Mouse (Mus musculus): ENCODE measurements around the gene Grik3.

DNA sequence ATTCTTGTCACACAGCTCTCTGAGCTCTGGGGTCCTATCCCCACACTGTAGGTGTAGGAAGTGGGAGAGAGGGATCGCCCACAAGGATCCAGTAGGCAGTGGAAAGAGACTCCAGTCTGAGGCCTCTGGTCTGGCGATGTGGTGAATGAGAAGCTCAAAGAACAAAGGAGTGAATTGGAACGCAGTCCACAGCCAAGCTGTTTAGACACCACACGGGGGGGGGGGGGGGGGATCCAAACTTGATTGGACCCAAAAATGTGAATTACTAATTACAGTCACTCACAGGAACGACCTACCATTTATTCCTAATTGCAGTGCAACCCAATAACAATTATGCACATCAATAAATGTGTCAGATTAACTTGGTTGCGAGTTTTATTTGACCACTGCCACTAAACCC lies 227.4 kb downstream of the Grik3 start:
- no peak for TF ChIP-seq HCFC1 (IDR thresholded peaks at IDR 0.05; ENCODE audit: borderline replicate concordance, insufficient read depth, low read length)
- TF ChIP-seq ZC3H11A (IDR thresholded peaks at IDR 0.05; ENCODE audit: borderline replicate concordance, low read depth, low read length): no peak
